Mouse (Mus musculus): ENCODE results near the gene Cacnb4.

DNA sequence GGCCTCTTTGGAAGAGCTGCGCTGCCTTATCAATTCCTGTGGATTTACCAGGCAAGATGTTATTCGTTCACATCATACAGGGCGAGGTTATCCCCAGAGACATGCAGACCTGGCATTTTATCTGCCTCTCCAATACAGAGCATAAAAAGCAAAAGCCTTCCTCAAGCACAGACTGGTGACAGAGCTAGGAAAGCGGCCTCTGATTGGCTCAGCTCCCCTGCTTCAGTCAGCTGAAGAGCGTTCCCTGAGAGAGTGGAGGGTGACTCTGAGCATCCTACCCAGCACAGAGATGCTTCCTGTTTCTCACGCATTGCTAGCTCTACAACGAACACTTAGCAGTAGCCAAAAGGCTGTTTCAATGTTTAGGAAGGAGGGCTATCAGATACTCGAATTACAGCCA, 118.2 kb downstream of the Cacnb4 start:
- TF ChIP-seq POLR2A (IDR thresholded peaks at IDR 0.05; ENCODE audit: borderline replicate concordance, control insufficient read depth, low read depth, low read length): no peak
- TF ChIP-seq CTCF (IDR thresholded peaks at IDR 0.05; ENCODE audit: control insufficient read depth, insufficient read depth, low read length): no peak
